Mouse (Mus musculus): Measurements from ENCODE around the gene Gm49711. TPM values are rescaled to one million over a fixed set of nuclear protein-coding genes. Genes with fewer than 3 reads are reported as not detected.
"Not testable (repeated sequence)": the region's sequence is repeated elsewhere in the genome, so short reads cannot be mapped to it uniquely, and the experiment has no call there.

Gene Gm49711
- total RNA-seq, 2 experiments from 2014 or later: not detected

- intact Hi-C loops (cut with DNase I): no loop called here
Observed at GRCm38 (mm10) chr16:92148367-92148728, 90.2 kb downstream of the Gm49711 start.

GRCm38 (mm10) chr16:92150975-92151374 lies 92.9 kb downstream of the Gm49711 start:
- intact Hi-C loops (cut with DNase I): no loop called here
- no peak for DNase-seq (ENCODE audit: extremely low spot score in 1 of 2, low spot score in 2 of 2)

More at GRCm38 (mm10) chr16:92148367-92148728, 90.2 kb downstream of the Gm49711 start:
- DNase-seq (ENCODE audit: extremely low spot score in 1 of 2, low spot score in 2 of 2): no peak

- intact Hi-C loops (cut with DNase I): loop anchor here (5.0 kb wide), 1 partner anchor 129 kb away; no protein-coding TSS in a partner anchor
- DNase-seq (ENCODE audit: extremely low spot score in 1 of 2, low spot score in 2 of 2): peak; percentile 54 to 71
Observed at GRCm38 (mm10) chr16:92158021-92158455, 99.9 kb downstream of the Gm49711 start.

- DNase-seq (ENCODE audit: extremely low spot score in 1 of 2, low spot score in 2 of 2): peak; percentile 61 to 81
- intact Hi-C loops (cut with DNase I): loop anchor here (5.0 kb wide), 1 partner anchor 129 kb away; no protein-coding TSS in a partner anchor
Observed at GRCm38 (mm10) chr16:92158461-92159091, 100.5 kb downstream of the Gm49711 start.

GRCm38 (mm10) chr16:92159114-92159513 lies 101.0 kb downstream of the Gm49711 start:
- no peak for DNase-seq (ENCODE audit: extremely low spot score in 1 of 2, low spot score in 2 of 2)
- intact Hi-C loops (cut with DNase I): loop anchor here (5.0 kb wide), 1 partner anchor 128 kb away; no protein-coding TSS in a partner anchor

GRCm38 (mm10) chr16:92162289-92162688 lies 104.2 kb downstream of the Gm49711 start:
- intact Hi-C loops (cut with DNase I): no loop called here
- no peak for DNase-seq (ENCODE audit: extremely low spot score in 1 of 2, low spot score in 2 of 2)

GRCm38 (mm10) chr16:92163545-92163944 lies 105.4 kb downstream of the Gm49711 start:
- intact Hi-C loops (cut with DNase I): no loop called here
- no peak for DNase-seq (ENCODE audit: extremely low spot score in 1 of 2, low spot score in 2 of 2)

GRCm38 (mm10) chr16:92176052-92176451 lies 117.9 kb downstream of the Gm49711 start:
- intact Hi-C loops (cut with DNase I): no loop called here
- no peak for DNase-seq (ENCODE audit: extremely low spot score in 1 of 2, low spot score in 2 of 2)

- no peak for DNase-seq (ENCODE audit: extremely low spot score in 1 of 2, low spot score in 2 of 2)
- intact Hi-C loops (cut with DNase I): no loop called here
Observed at GRCm38 (mm10) chr16:92177718-92178117, 119.6 kb downstream of the Gm49711 start.

GRCm38 (mm10) chr16:92179306-92179705 lies 121.2 kb downstream of the Gm49711 start:
- no peak for DNase-seq (ENCODE audit: extremely low spot score in 1 of 2, low spot score in 2 of 2)
- intact Hi-C loops (cut with DNase I): no loop called here

- intact Hi-C loops (cut with DNase I): no loop called here
Observed at GRCm38 (mm10) chr16:92183477-92183876, 125.4 kb downstream of the Gm49711 start.

GRCm38 (mm10) chr16:92190603-92191002 lies 132.5 kb downstream of the Gm49711 start:
- intact Hi-C loops (cut with DNase I): no loop called here

More at GRCm38 (mm10) chr16:92183477-92183876, 125.4 kb downstream of the Gm49711 start:
- no peak for DNase-seq (ENCODE audit: extremely low spot score in 1 of 2, low spot score in 2 of 2)

GRCm38 (mm10) chr16:92195094-92195493 lies 137.0 kb downstream of the Gm49711 start:
- DNase-seq (ENCODE audit: extremely low spot score in 1 of 2, low spot score in 2 of 2): no peak
- intact Hi-C loops (cut with DNase I): no loop called here

More at GRCm38 (mm10) chr16:92190603-92191002, 132.5 kb downstream of the Gm49711 start:
- no peak for DNase-seq (ENCODE audit: extremely low spot score in 1 of 2, low spot score in 2 of 2)

- intact Hi-C loops (cut with DNase I): no loop called here
- DNase-seq (ENCODE audit: extremely low spot score in 1 of 2, low spot score in 2 of 2): no peak
Observed at GRCm38 (mm10) chr16:92196741-92197331, 138.7 kb downstream of the Gm49711 start.

GRCm38 (mm10) chr16:92200615-92201014 lies 142.5 kb downstream of the Gm49711 start:
- intact Hi-C loops (cut with DNase I): no loop called here
- DNase-seq (ENCODE audit: extremely low spot score in 1 of 2, low spot score in 2 of 2): peak in 1 of 2 experiments; percentile 35

- intact Hi-C loops (cut with DNase I): no loop called here
- DNase-seq (ENCODE audit: extremely low spot score in 1 of 2, low spot score in 2 of 2): no peak
Observed at GRCm38 (mm10) chr16:92203599-92203998, 145.5 kb downstream of the Gm49711 start.

- intact Hi-C loops (cut with DNase I): no loop called here
- DNase-seq (ENCODE audit: extremely low spot score in 1 of 2, low spot score in 2 of 2): no peak
Observed at GRCm38 (mm10) chr16:92209291-92209781, 151.2 kb downstream of the Gm49711 start.

- intact Hi-C loops (cut with DNase I); DNase-seq (ENCODE audit: extremely low spot score in 1 of 2, low spot score in 2 of 2): not testable (repeated sequence)
Observed at GRCm38 (mm10) chr16:92210316-92210715, 152.2 kb downstream of the Gm49711 start.

GRCm38 (mm10) chr16:92213911-92214310 lies 155.8 kb downstream of the Gm49711 start:
- intact Hi-C loops (cut with DNase I); DNase-seq (ENCODE audit: extremely low spot score in 1 of 2, low spot score in 2 of 2): not testable (repeated sequence)
